Mouse (Mus musculus) induced T-regulatory cell, adult 2 months (primary cell): Measurements from ENCODE around the gene Dmrtc1b.
"Not testable (repeated sequence)": the region's sequence is repeated elsewhere in the genome, so short reads cannot be mapped to it uniquely, and the experiment has no call there.

Experiments
- DNase-seq: peaks from one replicate; pipeline ENCODE4 v3.0.0-alpha.2; 2012; ENCODE audit warnings: low read depth

Dmrtc1b gene

GRCm38 (mm10) chrX:102707535-102707934 lies at the start of gene Dmrtc1b, which contains the start of gene Gm9112:
Gene Dmrtc1b (plus strand): TSS chrX:102707865.
Gene Gm9112 (minus strand): TSS chrX:102707635.
- not testable (repeated sequence) for DNase-seq

GRCm38 (mm10) chrX:102660712-102661111 lies 47.0 kb upstream of the Dmrtc1b start:
- DNase-seq = peak; percentile 3

GRCm38 (mm10) chrX:102666641-102667040 lies 41.0 kb upstream of the Dmrtc1b start:
- DNase-seq = no peak

GRCm38 (mm10) chrX:102684706-102685105 lies 23.0 kb upstream of the Dmrtc1b start:
- not testable (repeated sequence) for DNase-seq

GRCm38 (mm10) chrX:102686872-102687271 lies 20.8 kb upstream of the Dmrtc1b start, which contains the start of gene Gm3880:
Gene Gm3880 (minus strand): TSS chrX:102686972.
- DNase-seq = not testable (repeated sequence)

GRCm38 (mm10) chrX:102689252-102689651 lies 18.4 kb upstream of the Dmrtc1b start:
- DNase-seq = peak; percentile 5

DNA sequence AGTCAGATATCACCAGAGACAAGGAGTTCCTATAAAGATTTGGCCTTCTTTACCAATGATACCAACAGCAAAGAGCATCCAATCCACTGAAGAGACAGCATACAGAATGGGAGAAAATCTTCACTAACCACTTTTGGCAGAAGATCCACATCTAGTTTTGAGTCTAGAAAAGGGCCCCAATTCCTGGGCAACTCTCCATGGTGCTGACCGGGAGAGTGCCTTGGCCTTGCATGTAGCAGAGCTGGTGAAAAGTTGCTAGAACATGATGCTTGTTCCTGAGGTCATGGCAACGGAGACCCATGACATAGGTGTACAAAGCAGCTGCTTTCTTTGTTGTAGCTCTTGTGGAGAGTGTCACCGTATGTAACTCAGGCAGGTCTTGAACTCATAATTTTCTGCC lies 7.0 kb upstream of the Dmrtc1b start:
- DNase-seq = not testable (repeated sequence)

DNA sequence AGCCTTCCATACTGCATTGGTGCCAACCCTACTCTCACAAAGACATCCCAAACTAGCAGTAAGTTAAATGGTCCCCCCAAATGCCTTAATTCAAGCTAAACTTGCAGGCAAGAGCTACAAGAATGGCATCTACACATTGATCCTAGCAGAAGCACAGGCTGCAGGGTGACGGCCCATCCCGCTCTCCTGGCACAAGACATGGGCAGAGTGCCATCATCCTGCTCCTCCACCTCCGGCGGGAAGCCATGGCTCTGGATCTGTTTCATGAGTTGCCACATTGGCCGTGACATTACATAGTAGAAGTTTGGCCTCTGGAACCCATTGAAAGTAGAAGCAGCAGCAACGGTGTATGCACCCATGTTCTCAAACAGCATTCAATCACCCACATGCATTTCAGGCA lies 16.6 kb downstream of the Dmrtc1b start:
- DNase-seq = not testable (repeated sequence)
